Mouse (Mus musculus): ENCODE data around the gene Dph1. TPM values are rescaled to one million over a fixed set of nuclear protein-coding genes. Genes with fewer than 3 reads are reported as not detected.

The Dph1 gene
- 26.3 TPM in 2 replicates for polyA plus RNA-seq (2015; fragmentation: Nextera tagmentation; extraction: Ambion mirVana)

DNA sequence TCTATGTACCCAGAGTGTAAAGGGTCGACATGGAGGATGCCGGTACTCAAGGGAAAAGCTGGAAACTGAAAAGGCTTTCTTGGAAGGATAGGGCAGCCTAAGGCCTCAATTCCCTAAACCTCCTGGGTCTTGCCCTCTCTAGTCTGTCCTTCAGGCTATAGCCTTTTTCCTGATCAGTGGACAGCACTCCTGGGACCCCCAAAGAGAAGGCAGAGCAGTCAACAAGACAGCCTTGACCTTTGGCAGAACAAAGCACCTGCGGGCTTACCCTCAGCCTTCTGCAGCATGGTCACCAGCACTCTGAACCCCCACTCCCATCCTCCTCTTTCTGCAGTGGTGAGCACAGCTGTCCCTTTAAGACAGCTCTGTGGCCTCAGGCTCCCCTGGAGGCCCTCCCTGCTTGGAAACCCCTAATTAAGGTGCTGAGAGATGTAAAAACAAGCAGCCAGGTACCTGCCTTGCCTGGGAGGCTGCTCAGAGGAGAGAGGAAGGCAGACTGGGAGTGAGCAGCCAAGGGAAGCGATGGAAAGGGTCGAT, at the start of gene Dph1:
TSS of gene Dph1 (minus strand) at position 337 of the 537 bp plus-strand sequence.
- no peak for ATAC-seq (replicated peaks; ENCODE audit: low FRiP score, low read depth)
- DNase-seq (ENCODE audit: low spot score), result no peak

GRCm38 (mm10) chr11:75240158-75240934, 49.3 kb upstream of the Dph1 start:
- no peak overlapping the region for H3K4me3 ChIP-seq (replicated peaks; ENCODE audit: low read depth, low read length)
- WGBS, result 78% methylated on average over 13 of the region's 13 CpGs
- H3K27me3 ChIP-seq (ENCODE audit: insufficient read depth, low read length), result no peaks in the 10 kb centered on the region
- H3K27ac ChIP-seq, result no peak overlapping the region
- H3K4me2 ChIP-seq (ENCODE audit: low read length), result no peak overlapping the region
- DNase-seq (ENCODE audit: low spot score), result no peak
- 0 out of 2 replicates have a peak, but pooled peaks have one; percentile 4 for TF ChIP-seq CTCF (IDR thresholded peaks at IDR 0.05; ENCODE audit: low read depth)
- no peaks in the 10 kb centered on the region for H3K36me3 ChIP-seq (ENCODE audit: insufficient read depth, low read length)
- H3K9me3 ChIP-seq (replicated peaks; ENCODE audit: low read length), result no peaks in the 10 kb centered on the region
- no peak overlapping the region for H3K9ac ChIP-seq (ENCODE audit: low read depth, low read length)
- no peak for ATAC-seq (replicated peaks; ENCODE audit: low FRiP score, low read depth)
- no peaks in the 10 kb centered on the region for H3K4me1 ChIP-seq (replicated peaks; ENCODE audit: insufficient read depth, low read length)

More for the DNA sequence above, at the start of gene Dph1:
- peaks cover 23% of the 10 kb centered on the region; the same call in 1 of the 2 replicates for H3K4me1 ChIP-seq (replicated peaks; ENCODE audit: insufficient read depth, low read length)
- TF ChIP-seq CTCF (IDR thresholded peaks at IDR 0.05; ENCODE audit: low read depth), result no peak
- H3K27ac ChIP-seq, result peak within 1 kb of the TSS; percentile 25; the same call in 1 of the 2 replicates
- peak within 1 kb of the TSS; percentile 69 for H3K9ac ChIP-seq (ENCODE audit: low read depth, low read length)
- 51% methylated on average over 5 of the region's 5 CpGs for WGBS
- peak within 1 kb of the TSS; percentile 85 for H3K4me3 ChIP-seq (replicated peaks; ENCODE audit: low read depth, low read length)
- H3K9me3 ChIP-seq (replicated peaks; ENCODE audit: low read length), result no peaks in the 10 kb centered on the region
- H3K27me3 ChIP-seq (ENCODE audit: insufficient read depth, low read length), result peaks cover 19% of the 10 kb centered on the region
- no peaks in the 10 kb centered on the region for H3K36me3 ChIP-seq (ENCODE audit: insufficient read depth, low read length)
- peak within 1 kb of the TSS; percentile 90 for H3K4me2 ChIP-seq (ENCODE audit: low read length)

- 4% methylated on average over 16 of the region's 16 CpGs for WGBS
- no peaks in the 10 kb centered on the region for H3K9me3 ChIP-seq (replicated peaks; ENCODE audit: low read length)
- no peak overlapping the region for H3K9ac ChIP-seq (ENCODE audit: low read depth, low read length)
- ATAC-seq (replicated peaks; ENCODE audit: low FRiP score, low read depth) (no peak), DNase-seq (ENCODE audit: low spot score) (no peak)
- H3K27me3 ChIP-seq (ENCODE audit: insufficient read depth, low read length), result no peaks in the 10 kb centered on the region
- peaks cover 8% of the 10 kb centered on the region; the same call in 1 of the 2 replicates for H3K4me1 ChIP-seq (replicated peaks; ENCODE audit: insufficient read depth, low read length)
- no peak for TF ChIP-seq CTCF (IDR thresholded peaks at IDR 0.05; ENCODE audit: low read depth)
- no peak overlapping the region for H3K4me3 ChIP-seq (replicated peaks; ENCODE audit: low read depth, low read length)
- H3K27ac ChIP-seq, result no peak overlapping the region
- no peaks in the 10 kb centered on the region for H3K36me3 ChIP-seq (ENCODE audit: insufficient read depth, low read length)
- peak overlapping the region; percentile 38; the same call in 1 of the 2 replicates for H3K4me2 ChIP-seq (ENCODE audit: low read length)
These were observed 43.7 kb upstream of the Dph1 start for GRCm38 (mm10) chr11:75234745-75235144.

GRCm38 (mm10) chr11:75232434-75232833, 41.4 kb upstream of the Dph1 start:
- DNase-seq (ENCODE audit: low spot score) (no peak), ATAC-seq (replicated peaks; ENCODE audit: low FRiP score, low read depth) (no peak)
- no peaks in the 10 kb centered on the region for H3K27me3 ChIP-seq (ENCODE audit: insufficient read depth, low read length)
- 79% methylated on average over 4 of the region's 4 CpGs for WGBS
- H3K4me1 ChIP-seq (replicated peaks; ENCODE audit: insufficient read depth, low read length), result peaks cover 8% of the 10 kb centered on the region; the same call in 1 of the 2 replicates
- no peak overlapping the region for H3K4me3 ChIP-seq (replicated peaks; ENCODE audit: low read depth, low read length)
- TF ChIP-seq CTCF (IDR thresholded peaks at IDR 0.05; ENCODE audit: low read depth), result no peak
- no peaks in the 10 kb centered on the region for H3K9me3 ChIP-seq (replicated peaks; ENCODE audit: low read length)
- H3K27ac ChIP-seq, result no peak overlapping the region
- no peaks in the 10 kb centered on the region for H3K36me3 ChIP-seq (ENCODE audit: insufficient read depth, low read length)
- H3K4me2 ChIP-seq (ENCODE audit: low read length), result no peak overlapping the region
- H3K9ac ChIP-seq (ENCODE audit: low read depth, low read length), result no peak overlapping the region

- peaks cover 8% of the 10 kb centered on the region; the same call in 1 of the 2 replicates for H3K4me1 ChIP-seq (replicated peaks; ENCODE audit: insufficient read depth, low read length)
- peak; percentile 73 for DNase-seq (ENCODE audit: low spot score)
- no peak overlapping the region for H3K4me2 ChIP-seq (ENCODE audit: low read length)
- H3K9me3 ChIP-seq (replicated peaks; ENCODE audit: low read length), result no peaks in the 10 kb centered on the region
- TF ChIP-seq CTCF (IDR thresholded peaks at IDR 0.05; ENCODE audit: low read depth), result peak; percentile 83
- ATAC-seq (replicated peaks; ENCODE audit: low FRiP score, low read depth), result 0 out of 2 replicates have a peak, but pooled peaks have one; percentile 29
- no peak overlapping the region for H3K4me3 ChIP-seq (replicated peaks; ENCODE audit: low read depth, low read length)
- H3K27ac ChIP-seq, result no peak overlapping the region
- whole genome bisulfite sequencing, result 12% methylated on average over 7 of the region's 7 CpGs
- no peaks in the 10 kb centered on the region for H3K27me3 ChIP-seq (ENCODE audit: insufficient read depth, low read length)
- no peak overlapping the region for H3K9ac ChIP-seq (ENCODE audit: low read depth, low read length)
- H3K36me3 ChIP-seq (ENCODE audit: insufficient read depth, low read length), result no peaks in the 10 kb centered on the region
These were observed 40.7 kb upstream of the Dph1 start for GRCm38 (mm10) chr11:75231756-75232155.

DNA sequence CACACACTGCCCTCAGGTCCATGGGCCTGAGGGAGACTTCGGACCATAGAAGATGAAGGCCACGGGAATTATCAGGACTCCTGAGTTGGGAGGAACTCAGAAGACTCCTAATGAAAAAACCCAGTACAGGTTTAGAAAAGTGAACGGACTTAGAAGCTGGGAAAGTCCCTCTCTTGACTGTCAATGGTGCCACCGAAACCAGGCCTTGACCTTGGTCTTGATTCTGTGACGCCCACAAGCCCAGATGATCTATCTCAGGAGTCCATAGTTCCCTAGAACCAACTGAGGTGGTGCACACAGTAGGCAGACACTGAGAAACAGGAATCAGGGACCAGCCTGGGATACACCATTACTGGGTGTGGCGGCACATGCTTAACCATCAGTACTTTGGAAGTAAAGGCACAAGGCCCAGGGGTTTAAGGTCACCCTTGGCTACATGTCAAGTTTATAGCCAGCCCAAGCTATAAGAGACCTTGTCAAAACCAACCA, 39.3 kb upstream of the Dph1 start:
- 92% methylated on average over 6 of the region's 6 CpGs for WGBS
- ATAC-seq (replicated peaks; ENCODE audit: low FRiP score, low read depth), result no peak
- no peak overlapping the region for H3K9ac ChIP-seq (ENCODE audit: low read depth, low read length)

More for the DNA sequence above, 39.3 kb upstream of the Dph1 start:
- H3K4me1 ChIP-seq (replicated peaks; ENCODE audit: insufficient read depth, low read length), result peaks cover 8% of the 10 kb centered on the region; the same call in 1 of the 2 replicates
- no peaks in the 10 kb centered on the region for H3K36me3 ChIP-seq (ENCODE audit: insufficient read depth, low read length)
- no peak overlapping the region for H3K4me2 ChIP-seq (ENCODE audit: low read length)
- H3K4me3 ChIP-seq (replicated peaks; ENCODE audit: low read depth, low read length), result no peak overlapping the region
- no peak for DNase-seq (ENCODE audit: low spot score)
- no peak overlapping the region for H3K27ac ChIP-seq
- no peaks in the 10 kb centered on the region for H3K27me3 ChIP-seq (ENCODE audit: insufficient read depth, low read length)
- TF ChIP-seq CTCF (IDR thresholded peaks at IDR 0.05; ENCODE audit: low read depth), result no peak
- H3K9me3 ChIP-seq (replicated peaks; ENCODE audit: low read length), result no peaks in the 10 kb centered on the region

Measured in kidney, postnatal 0 days (tissue).